Mouse (Mus musculus) C2C12 (cell line): ENCODE data around the gene Slc35e1.

ENCODE experiments used
- CTCF ChIP-seq: IDR thresholded peaks from one replicate; pipeline ENCODE4 v1.5.1; 2011; ENCODE audit not compliant: control insufficient read depth, insufficient read depth, insufficient read length
- MAX ChIP-seq: IDR thresholded peaks from one replicate; pipeline ENCODE4 v1.6.1; 2011; ENCODE audit warnings: mild to moderate bottlenecking, control low read depth
- USF1 ChIP-seq: IDR thresholded peaks from one replicate; pipeline ENCODE4 v1.6.1; 2011; ENCODE audit warnings: low read depth, mild to moderate bottlenecking, control low read depth, moderate library complexity

DNA sequence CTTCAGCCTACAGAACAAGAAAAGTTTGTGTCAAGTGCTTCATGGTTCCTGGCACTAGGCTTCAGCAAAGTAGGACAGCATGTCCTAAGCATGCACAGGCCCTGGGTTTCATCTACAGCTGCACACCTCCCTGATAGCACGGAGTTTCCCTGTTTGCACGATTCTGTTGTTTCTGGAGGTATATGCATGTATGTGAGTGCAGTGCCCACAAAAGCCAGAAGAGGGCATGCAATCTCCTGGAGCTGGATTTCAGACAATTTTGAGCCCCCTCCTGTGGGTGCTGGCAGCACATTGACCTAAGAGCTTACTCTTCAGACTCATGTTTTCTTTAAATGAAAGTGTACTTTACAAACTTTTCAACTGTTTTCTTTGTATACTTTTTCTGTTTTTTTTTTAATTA, 38.5 kb downstream of the Slc35e1 start:
- no peak for TF ChIP-seq CTCF
- TF ChIP-seq USF1 = no peak
- no peak for TF ChIP-seq MAX
